Mouse (Mus musculus) ZHBTc4 (cell line): ENCODE results near the gene Baz1b.

ENCODE experiments used
- DNase-seq: peaks from one replicate; pipeline ENCODE4 v3.0.0-alpha.2; 2011; ENCODE audit warnings: low read depth, low spot score

Baz1b gene

DNA sequence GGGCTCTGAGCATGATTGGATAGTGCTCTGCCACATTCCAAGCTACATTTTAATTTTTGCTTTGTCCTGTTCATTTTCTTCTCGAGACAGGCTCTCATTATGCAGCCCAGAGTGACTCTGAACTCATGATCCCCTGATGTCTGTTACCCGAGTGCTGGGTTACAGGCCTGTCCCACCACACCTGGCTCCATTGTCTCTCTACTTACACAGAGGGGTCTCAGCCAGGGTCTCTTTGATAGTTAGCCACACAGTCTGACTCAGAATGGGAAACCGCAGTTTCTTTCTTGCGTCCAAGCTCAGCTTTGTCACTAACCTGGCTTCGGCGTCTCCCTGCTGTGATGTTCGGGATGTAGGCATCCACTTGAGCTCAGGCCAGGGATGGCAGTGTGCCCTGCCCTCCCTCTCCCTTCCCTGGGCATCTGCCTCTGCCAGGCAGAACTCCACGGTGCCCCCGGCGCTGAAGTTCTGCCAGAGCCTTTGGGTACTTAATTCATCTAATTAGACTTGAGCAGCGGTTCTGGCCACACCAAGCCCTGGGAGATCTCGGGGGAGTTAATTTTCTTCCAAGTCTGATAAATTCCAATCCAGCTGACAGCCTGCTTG lies 84.6 kb downstream of the Baz1b start:
- DNase-seq: no peak

GRCm38 (mm10) chr5:135274663-135275396 lies 87.8 kb downstream of the Baz1b start:
- DNase-seq: peak; percentile 46

DNA sequence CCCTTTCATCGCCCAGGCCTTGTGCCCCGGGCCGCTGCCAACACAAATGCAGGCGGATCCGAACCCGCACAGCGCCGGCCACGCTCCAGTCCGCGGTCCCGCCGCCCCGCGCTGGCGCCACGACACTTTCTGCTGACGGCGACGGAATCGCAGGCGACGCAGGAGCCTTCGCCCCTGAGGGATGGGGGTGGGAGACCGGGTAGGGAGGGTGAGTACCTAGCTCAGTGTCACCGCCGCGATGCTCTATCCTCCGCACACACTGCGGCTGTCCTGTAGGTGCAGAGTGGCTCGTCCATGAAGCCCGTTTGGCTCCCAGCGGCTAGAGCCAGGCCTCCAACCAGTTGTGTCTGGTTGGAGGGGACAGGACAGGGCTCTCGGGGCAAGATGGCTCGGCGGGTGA lies 89.5 kb downstream of the Baz1b start:
- peak; percentile 60 for DNase-seq

- DNase-seq: peak; percentile 50
These were observed 93.2 kb downstream of the Baz1b start for GRCm38 (mm10) chr5:135280226-135280625.

GRCm38 (mm10) chr5:135285211-135285610 lies 98.1 kb downstream of the Baz1b start:
- no peak for DNase-seq

DNA sequence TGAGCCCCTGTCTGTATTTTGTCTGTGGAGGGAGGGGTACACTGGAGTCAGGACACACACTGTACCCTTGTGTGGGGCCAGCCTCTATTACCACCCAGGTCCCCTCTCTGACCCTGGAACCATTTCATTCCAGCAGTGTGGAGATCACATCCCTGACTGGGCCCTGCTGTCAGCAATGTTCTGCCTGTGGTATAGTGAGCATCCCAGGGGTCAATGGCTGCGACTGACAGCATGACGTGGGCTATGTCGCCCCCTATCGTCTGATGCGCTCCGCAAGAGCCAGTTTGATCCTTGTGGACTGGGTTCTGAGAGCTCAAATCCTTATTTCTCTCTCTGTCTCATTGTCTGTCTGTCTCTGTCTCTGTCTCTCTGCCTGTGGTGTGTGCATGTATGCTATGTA lies 99.1 kb downstream of the Baz1b start:
- peak; percentile 80 for DNase-seq

DNA sequence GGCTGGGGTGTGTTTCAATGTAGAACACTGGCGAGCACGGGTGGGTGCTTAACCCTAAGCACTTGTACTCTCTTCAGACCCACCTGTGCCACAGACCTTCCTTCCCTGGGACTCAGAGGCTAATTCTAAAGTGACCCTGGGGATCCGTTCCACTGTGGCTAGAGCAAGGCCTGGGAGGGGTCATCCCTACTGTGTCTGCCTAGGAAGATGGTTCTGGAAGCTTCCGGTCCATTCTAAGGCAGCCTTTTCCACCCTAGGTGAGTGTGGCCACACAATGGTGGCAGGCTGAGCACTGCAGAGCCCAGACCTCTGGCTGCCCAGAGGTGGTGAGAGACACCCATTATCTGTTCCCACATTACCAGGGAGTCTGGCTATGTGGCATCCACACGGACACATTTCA lies 99.9 kb downstream of the Baz1b start:
- DNase-seq: no peak

GRCm38 (mm10) chr5:135290703-135291102 lies 103.6 kb downstream of the Baz1b start:
- no peak for DNase-seq

DNA sequence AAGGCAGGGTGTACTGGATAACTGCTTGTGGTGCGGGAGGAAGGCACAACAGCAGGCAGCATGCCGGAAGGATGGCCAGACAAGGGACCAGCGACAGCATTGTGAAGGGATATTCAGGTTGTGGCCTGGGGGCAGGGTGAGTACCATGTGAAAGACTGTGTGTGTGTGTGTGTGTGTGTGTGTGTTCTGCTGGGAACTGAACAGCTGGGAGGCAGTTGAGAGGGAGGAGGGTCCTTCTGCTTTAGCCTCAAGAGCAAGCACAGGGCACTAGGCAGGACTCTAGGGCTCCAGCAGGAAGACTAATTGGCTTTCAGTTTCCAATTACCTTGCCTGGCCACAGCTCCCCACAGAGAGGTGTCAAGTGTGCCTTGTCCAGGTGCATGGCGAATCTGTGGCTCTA lies 104.1 kb downstream of the Baz1b start:
- peak; percentile 55 for DNase-seq

DNA sequence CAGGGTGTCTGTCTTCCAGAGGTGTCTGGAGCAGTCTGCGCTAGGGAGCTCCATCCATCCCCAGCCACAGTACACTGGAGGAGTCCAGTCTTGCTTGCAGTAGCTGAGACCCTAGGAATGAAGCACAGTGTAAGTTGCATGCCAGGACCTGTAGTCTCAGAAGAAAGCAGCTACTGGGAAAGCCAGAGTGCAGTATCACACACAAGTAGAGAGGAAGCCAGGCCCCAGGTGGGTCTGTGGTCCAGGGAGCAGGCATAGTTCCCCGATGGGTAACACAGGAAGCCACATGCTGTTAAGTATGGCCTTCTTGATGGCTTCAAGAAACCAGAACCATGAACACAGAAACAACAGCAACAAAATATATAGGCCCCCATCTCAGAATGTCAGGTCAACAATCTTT lies 104.9 kb downstream of the Baz1b start:
- DNase-seq: no peak
